Mouse (Mus musculus): ENCODE results near the gene Dlk2. TPM values are rescaled to one million over a fixed set of nuclear protein-coding genes. Genes with fewer than 3 reads are reported as not detected.
A peak's percentile ranks its signal among the peaks of the same experiment; 100 is the strongest.

The Dlk2 gene
- polyA plus RNA-seq, 1 experiment, result 3.1 TPM

DNA sequence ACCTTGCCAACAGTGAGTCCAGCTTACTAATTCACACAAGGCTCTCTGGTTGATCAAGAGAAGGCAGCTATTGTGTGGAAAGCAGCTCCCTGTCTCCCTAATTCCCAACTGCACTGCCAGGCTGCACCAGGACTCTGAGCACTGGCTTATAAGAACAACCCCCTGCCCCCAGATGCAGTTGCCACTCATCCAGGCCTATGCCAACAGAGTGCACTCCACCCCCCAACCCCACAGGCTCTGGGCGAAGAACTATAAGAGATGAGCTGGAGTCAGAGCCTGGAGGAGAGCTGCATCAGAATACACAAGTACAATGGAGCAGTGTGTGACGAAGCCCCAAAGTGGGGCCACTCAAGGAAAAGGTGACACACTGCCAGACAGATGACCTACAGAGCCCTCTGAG is 25.2 kb upstream of the Dlk2 start:
- 85% methylated on average over 2 of the region's 2 CpGs for WGBS
- no peak for DNase-seq
- TF ChIP-seq CTCF (IDR thresholded peaks at IDR 0.05; ENCODE audit: insufficient read depth, low read length) (no peak), POLR2A (IDR thresholded peaks at IDR 0.05; ENCODE audit: borderline replicate concordance, extremely low read depth, low read depth, low read length) (no peak)
- Histone ChIP-seq H3K4me3 (replicated peaks; ENCODE audit: extremely low read depth, low read depth, low read length) (no peak overlapping the region), H3K4me1 (ENCODE audit: control insufficient read depth, insufficient read depth, low read length) (no peaks in the 10 kb centered on the region)

- Histone ChIP-seq H3K4me3 (replicated peaks; ENCODE audit: extremely low read depth, low read depth, low read length) (no peak overlapping the region), H3K4me1 (ENCODE audit: control insufficient read depth, insufficient read depth, low read length) (no peaks in the 10 kb centered on the region)
- TF ChIP-seq POLR2A (IDR thresholded peaks at IDR 0.05; ENCODE audit: borderline replicate concordance, extremely low read depth, low read depth, low read length) (no peak), CTCF (IDR thresholded peaks at IDR 0.05; ENCODE audit: insufficient read depth, low read length) (no peak)
- DNase-seq, result no peak
- 53% methylated on average over 5 of the region's 5 CpGs for WGBS
Measured at GRCm38 (mm10) chr17:46272675-46273074, 24.5 kb upstream of the Dlk2 start.

- no peak overlapping the region for H3K4me3 ChIP-seq (replicated peaks; ENCODE audit: extremely low read depth, low read depth, low read length)
- TF ChIP-seq CTCF (IDR thresholded peaks at IDR 0.05; ENCODE audit: insufficient read depth, low read length) (no peak), POLR2A (IDR thresholded peaks at IDR 0.05; ENCODE audit: borderline replicate concordance, extremely low read depth, low read depth, low read length) (no peak)
- H3K4me1 ChIP-seq (ENCODE audit: control insufficient read depth, insufficient read depth, low read length), result no peaks in the 10 kb centered on the region
- no peak for DNase-seq
- WGBS, result 48% methylated on average over 1 of the region's 1 CpGs
Measured at GRCm38 (mm10) chr17:46273803-46274236, 23.4 kb upstream of the Dlk2 start.

DNA sequence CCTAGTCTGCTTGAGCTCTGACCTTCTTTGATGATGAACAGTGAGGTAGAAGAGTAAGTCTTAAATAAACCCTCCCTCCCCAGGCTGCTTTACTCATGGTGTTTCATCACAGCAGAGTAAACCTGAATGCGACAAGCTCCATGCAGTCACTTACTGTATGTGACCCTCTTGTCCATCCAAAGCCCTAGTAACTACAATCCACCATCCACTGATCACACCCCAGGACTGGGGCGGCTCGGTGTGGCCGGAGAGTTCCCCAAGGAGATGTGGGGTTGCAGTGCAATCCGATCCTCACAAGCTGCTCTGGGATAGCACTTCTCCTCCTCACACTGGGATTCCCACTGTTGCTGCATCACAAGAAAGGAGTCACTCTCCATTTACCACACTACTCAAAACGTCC is 22.8 kb upstream of the Dlk2 start:
- no peak for DNase-seq
- no peak overlapping the region for H3K4me3 ChIP-seq (replicated peaks; ENCODE audit: extremely low read depth, low read depth, low read length)
- 71% methylated on average over 6 of the region's 6 CpGs for WGBS
- H3K4me1 ChIP-seq (ENCODE audit: control insufficient read depth, insufficient read depth, low read length), result no peaks in the 10 kb centered on the region
- no peak for TF ChIP-seq CTCF (IDR thresholded peaks at IDR 0.05; ENCODE audit: insufficient read depth, low read length)
- no peak for TF ChIP-seq POLR2A (IDR thresholded peaks at IDR 0.05; ENCODE audit: borderline replicate concordance, extremely low read depth, low read depth, low read length)

DNA sequence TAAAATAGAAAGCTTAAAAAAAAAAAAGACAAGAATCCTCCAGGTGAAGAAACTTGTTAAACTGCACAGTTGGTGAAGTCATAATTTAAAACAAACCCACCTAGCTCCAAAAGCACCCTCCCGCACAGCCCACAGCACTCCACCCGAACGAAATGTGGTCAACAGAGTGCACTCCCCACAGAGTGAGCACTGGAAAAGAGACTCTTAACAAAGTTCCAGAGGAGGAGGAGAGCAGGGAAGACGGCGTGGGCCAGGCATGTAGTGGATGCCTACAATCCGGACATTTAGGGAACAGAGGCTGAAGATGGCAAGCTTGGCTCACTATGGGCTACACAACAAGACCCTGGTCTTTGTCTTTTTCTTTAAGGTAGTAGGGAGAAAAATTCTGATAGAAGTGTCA is 22.2 kb upstream of the Dlk2 start:
- Histone ChIP-seq H3K4me1 (ENCODE audit: control insufficient read depth, insufficient read depth, low read length) (no peaks in the 10 kb centered on the region), H3K4me3 (replicated peaks; ENCODE audit: extremely low read depth, low read depth, low read length) (no peak overlapping the region)
- WGBS, result 79% methylated on average over 6 of the region's 6 CpGs
- DNase-seq, result no peak
- TF ChIP-seq POLR2A (IDR thresholded peaks at IDR 0.05; ENCODE audit: borderline replicate concordance, extremely low read depth, low read depth, low read length), result no peak
- no peak for TF ChIP-seq CTCF (IDR thresholded peaks at IDR 0.05; ENCODE audit: insufficient read depth, low read length)

GRCm38 (mm10) chr17:46275506-46275905 is 21.7 kb upstream of the Dlk2 start:
- Histone ChIP-seq H3K4me3 (replicated peaks; ENCODE audit: extremely low read depth, low read depth, low read length) (no peak overlapping the region), H3K4me1 (ENCODE audit: control insufficient read depth, insufficient read depth, low read length) (no peaks in the 10 kb centered on the region)
- DNase-seq, result no peak
- WGBS, result 82% methylated on average over 10 of the region's 10 CpGs
- TF ChIP-seq POLR2A (IDR thresholded peaks at IDR 0.05; ENCODE audit: borderline replicate concordance, extremely low read depth, low read depth, low read length) (no peak), CTCF (IDR thresholded peaks at IDR 0.05; ENCODE audit: insufficient read depth, low read length) (no peak)

DNA sequence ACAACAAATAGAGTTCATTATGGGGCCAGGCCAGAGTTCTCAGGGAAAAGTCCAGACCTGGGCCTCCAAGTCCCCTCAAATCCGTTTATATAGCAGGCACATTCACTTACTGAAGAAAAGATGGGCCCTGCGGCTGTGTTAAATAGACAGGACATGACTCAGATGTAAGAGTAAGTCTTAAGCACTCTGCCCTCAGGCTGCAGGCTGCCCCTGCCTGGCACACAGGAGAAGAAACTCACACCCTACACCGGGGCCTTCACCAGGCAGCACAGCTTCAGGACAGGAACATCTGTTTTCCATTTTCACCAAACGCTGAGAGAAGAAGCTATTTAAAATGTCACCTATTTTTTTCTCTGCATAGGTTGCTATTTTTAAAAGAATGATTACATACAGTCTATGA is 19.6 kb upstream of the Dlk2 start:
- TF ChIP-seq POLR2A (IDR thresholded peaks at IDR 0.05; ENCODE audit: borderline replicate concordance, extremely low read depth, low read depth, low read length) (no peak), CTCF (IDR thresholded peaks at IDR 0.05; ENCODE audit: insufficient read depth, low read length) (no peak)
- WGBS, result 65% methylated on average over 4 of the region's 4 CpGs

GRCm38 (mm10) chr17:46278011-46278765 is 19.0 kb upstream of the Dlk2 start:
- H3K4me3 ChIP-seq (replicated peaks; ENCODE audit: extremely low read depth, low read depth, low read length), result no peak overlapping the region
- TF ChIP-seq CTCF (IDR thresholded peaks at IDR 0.05; ENCODE audit: insufficient read depth, low read length), result no peak
- no peak for TF ChIP-seq POLR2A (IDR thresholded peaks at IDR 0.05; ENCODE audit: borderline replicate concordance, extremely low read depth, low read depth, low read length)
- DNase-seq, result no peak
- WGBS, result 86% methylated on average over 12 of the region's 12 CpGs
- H3K4me1 ChIP-seq (ENCODE audit: control insufficient read depth, insufficient read depth, low read length), result no peaks in the 10 kb centered on the region; the same call in 1 of the 2 replicates

More for the DNA sequence above, 19.6 kb upstream of the Dlk2 start:
- no peak for DNase-seq
- Histone ChIP-seq H3K4me3 (replicated peaks; ENCODE audit: extremely low read depth, low read depth, low read length) (no peak overlapping the region), H3K4me1 (ENCODE audit: control insufficient read depth, insufficient read depth, low read length) (no peaks in the 10 kb centered on the region; the same call in 1 of the 2 replicates)

- WGBS, result under 1% methylated on average over 37 of the region's 37 CpGs
- peak within 1 kb of the TSS; percentile 96 for H3K4me3 ChIP-seq (replicated peaks; ENCODE audit: extremely low read depth, low read depth, low read length)
- TF ChIP-seq CTCF (IDR thresholded peaks at IDR 0.05; ENCODE audit: insufficient read depth, low read length) (no peak), POLR2A (IDR thresholded peaks at IDR 0.05; ENCODE audit: borderline replicate concordance, extremely low read depth, low read depth, low read length) (peak; percentile 72)
- DNase-seq, result peak; percentile 77
- no peaks in the 10 kb centered on the region; the same call in 1 of the 2 replicates for H3K4me1 ChIP-seq (ENCODE audit: control insufficient read depth, insufficient read depth, low read length)
Measured at GRCm38 (mm10) chr17:46282483-46283123, 14.6 kb upstream of the Dlk2 start, which contains the start of gene Tjap1. Tjap1 (minus strand) TSS chr17:46283026.
